Mouse (Mus musculus) kidney, embryonic 16.5 days (tissue): Measurements from ENCODE around the gene Lig3. TPM values are rescaled to one million over a fixed set of nuclear protein-coding genes. Genes with fewer than 3 reads are reported as not detected.

ENCODE experiments used
- ATAC-seq: fragments of 200-750 bp; cut with Nextera tagmentation; 2 replicates; pipeline ENCODE4 v1.8.0; 2017; ENCODE audit warnings: moderate TSS enrichment; ENCODE audit not compliant: low FRiP score, low TSS enrichment
- H3K27ac ChIP-seq: fragments of 300-500 bp; sonication (generic); 2 replicates; pipeline ENCODE4 v1.5.1; 2014; ENCODE audit warnings: low read length
- H3K27me3 ChIP-seq: fragments of 300-500 bp; sonication (generic); 2 replicates; pipeline ENCODE4 v1.6.1; 2014; ENCODE audit warnings: low read length, control low read depth, mixed read lengths; ENCODE audit not compliant: insufficient read depth
- H3K36me3 ChIP-seq: fragments of 300-500 bp; sonication (generic); 2 replicates; pipeline ENCODE4 v1.6.1; 2014; ENCODE audit warnings: low read length, control low read depth, mixed read lengths; ENCODE audit not compliant: insufficient read depth
- H3K4me1 ChIP-seq: fragments of 300-500 bp; sonication (generic); 2 replicates; pipeline ENCODE4 v1.6.1; 2014; ENCODE audit warnings: low read length, control low read depth, mixed read lengths; ENCODE audit not compliant: insufficient read depth
- H3K4me2 ChIP-seq: fragments of 300-500 bp; sonication (generic); replicated peaks from 2 replicates; pipeline ENCODE4 v1.6.1; 2014; ENCODE audit warnings: low read depth, low read length
- H3K4me3 ChIP-seq: fragments of 300-500 bp; sonication (generic); 2 replicates; pipeline ENCODE4 v1.5.1; 2014; ENCODE audit warnings: mild to moderate bottlenecking, low read length
- H3K9ac ChIP-seq: fragments of 300-500 bp; sonication (generic); replicated peaks from 2 replicates; pipeline ENCODE4 v1.6.1; 2014; ENCODE audit warnings: low read length
- H3K9me3 ChIP-seq: fragments of 300-500 bp; sonication (generic); 2 replicates; pipeline ENCODE4 v1.6.1; 2016; ENCODE audit warnings: low read length, control low read depth
- WGBS: fragments of 180-500 bp; shearing (Covaris S2); extraction: QIAGEN DNeasy Blood & Tissue Kit; methylation state at CpG from one replicate; pipeline ENCODE4 v1.1.7; 2014; 5-methylcytosine and 5-hydroxymethylcytosine counted together
- polyA plus RNA-seq: library from polyadenylated mRNA; unstranded; fragments of >200 nt; fragmentation: Nextera tagmentation; extraction: Ambion mirVana; gene quantifications from 2 replicates; pipeline ENCODE4 v1.2.1, GENCODE M21; 2015

Lig3 gene
- 33.2 and 35.4 TPM in 2 replicates for polyA plus RNA-seq

DNA sequence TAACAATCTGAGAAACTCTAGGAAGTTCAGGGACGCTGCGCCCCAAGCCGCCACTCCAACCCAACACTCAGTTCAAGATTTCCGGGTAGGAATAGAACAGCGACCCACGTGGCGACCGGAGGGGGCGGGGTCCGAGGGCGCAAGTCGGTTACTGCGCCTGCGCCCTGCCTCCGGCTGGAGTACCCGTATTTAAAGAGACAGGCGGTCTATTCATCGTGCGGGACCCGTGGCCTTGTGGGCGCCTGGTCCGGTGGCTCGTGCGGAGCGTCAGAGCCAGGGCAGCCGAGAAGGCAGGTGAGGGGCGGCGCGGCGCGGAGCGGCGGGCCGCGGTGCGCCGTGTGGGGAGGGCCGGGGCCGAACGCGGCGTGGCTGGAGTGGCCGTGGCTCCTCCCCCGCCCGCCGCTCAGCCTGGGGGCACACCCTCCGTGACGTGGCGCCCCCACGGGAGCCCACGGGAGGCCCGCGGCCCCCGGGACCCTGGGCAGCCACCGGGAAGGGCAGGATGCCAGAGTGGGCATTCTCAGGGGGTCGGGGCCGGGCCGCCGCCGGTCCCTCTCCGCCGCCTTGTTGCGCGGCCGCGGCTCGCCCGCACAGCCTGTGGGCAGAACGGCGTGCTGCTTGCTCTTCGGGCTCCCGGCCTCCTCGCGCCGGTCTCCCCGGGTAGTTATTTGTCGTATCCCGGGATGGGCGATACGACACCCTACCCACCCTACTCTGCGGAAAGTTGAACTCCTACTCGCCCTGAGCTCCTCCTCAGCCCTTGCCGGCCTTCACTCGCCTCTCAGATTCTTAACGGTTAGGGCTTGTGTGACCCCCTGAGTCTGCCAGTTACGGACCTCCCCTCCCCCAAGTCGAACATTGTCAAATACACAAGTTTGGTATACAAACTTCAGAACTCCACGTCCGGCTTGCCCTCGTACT is at the start of gene Lig3:
TSS of gene Lig3 (plus strand) at position 126 of the 921 bp plus-strand sequence.
- H3K9me3 ChIP-seq: no peaks in the 10 kb centered on the region
- peak within 1 kb of the TSS; percentile 95 for H3K27ac ChIP-seq
- WGBS: under 1% methylated on average over 50 of the region's 90 CpGs
- H3K9ac ChIP-seq: peak within 1 kb of the TSS; percentile 96
- H3K4me3 ChIP-seq: peak within 1 kb of the TSS; percentile 88
- peak within 1 kb of the TSS; percentile 66 for H3K4me2 ChIP-seq
- H3K36me3 ChIP-seq: peaks cover 20% of the 10 kb centered on the region
- peaks cover 19% of the 10 kb centered on the region for H3K4me1 ChIP-seq
- ATAC-seq: peak; percentile 95
- no peaks in the 10 kb centered on the region for H3K27me3 ChIP-seq

DNA sequence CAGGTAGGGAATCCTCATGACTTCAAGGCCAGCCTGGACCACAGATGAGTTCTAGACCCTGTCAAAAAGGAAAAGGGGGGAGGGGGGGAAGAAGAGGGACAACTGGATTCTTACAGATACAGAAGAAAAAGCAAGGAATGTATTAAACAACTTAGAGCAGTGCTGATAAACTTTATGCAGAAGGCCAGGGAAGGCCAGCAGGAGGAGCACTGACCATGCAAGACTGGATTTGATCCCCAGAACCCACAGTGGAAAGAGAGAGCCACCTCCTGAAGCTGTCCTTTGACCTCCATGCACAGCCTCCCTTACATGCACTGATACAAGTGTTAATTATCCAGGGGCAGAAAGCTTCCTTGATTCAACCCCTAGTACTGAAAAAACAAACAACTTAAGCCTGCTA is 46.7 kb upstream of the Lig3 start:
- H3K4me2 ChIP-seq: no peak overlapping the region
- no peaks in the 10 kb centered on the region for H3K4me1 ChIP-seq
- no peaks in the 10 kb centered on the region for H3K9me3 ChIP-seq
- no peak overlapping the region for H3K4me3 ChIP-seq
- no peaks in the 10 kb centered on the region for H3K27me3 ChIP-seq
- no peak overlapping the region for H3K9ac ChIP-seq
- H3K27ac ChIP-seq: no peak overlapping the region
- no peaks in the 10 kb centered on the region for H3K36me3 ChIP-seq
- no peak for ATAC-seq

DNA sequence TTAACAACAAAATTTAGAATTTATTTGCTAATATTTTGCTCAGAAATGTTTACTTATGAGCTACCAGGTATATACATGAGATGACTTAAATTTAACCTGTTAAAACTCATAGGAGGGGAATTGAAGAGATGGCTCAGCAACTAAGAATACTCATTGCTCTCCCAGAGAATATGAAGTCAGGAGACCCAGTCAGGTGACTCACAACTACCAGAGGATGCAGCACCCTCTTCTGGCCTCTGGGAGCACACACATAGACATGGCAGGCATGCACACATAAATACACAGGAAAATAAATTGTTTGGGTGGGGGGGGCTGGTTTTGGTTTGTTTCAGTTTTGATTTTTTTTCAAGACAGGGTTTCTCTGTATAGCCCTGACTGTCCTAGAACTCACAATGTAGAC is 41.9 kb upstream of the Lig3 start:
- no peak overlapping the region for H3K4me2 ChIP-seq
- no peaks in the 10 kb centered on the region for H3K36me3 ChIP-seq
- no peaks in the 10 kb centered on the region for H3K9me3 ChIP-seq
- H3K27me3 ChIP-seq: no peaks in the 10 kb centered on the region
- no peak overlapping the region for H3K9ac ChIP-seq
- ATAC-seq: no peak
- no peaks in the 10 kb centered on the region for H3K4me1 ChIP-seq
- H3K4me3 ChIP-seq: no peak overlapping the region
- H3K27ac ChIP-seq: no peak overlapping the region

DNA sequence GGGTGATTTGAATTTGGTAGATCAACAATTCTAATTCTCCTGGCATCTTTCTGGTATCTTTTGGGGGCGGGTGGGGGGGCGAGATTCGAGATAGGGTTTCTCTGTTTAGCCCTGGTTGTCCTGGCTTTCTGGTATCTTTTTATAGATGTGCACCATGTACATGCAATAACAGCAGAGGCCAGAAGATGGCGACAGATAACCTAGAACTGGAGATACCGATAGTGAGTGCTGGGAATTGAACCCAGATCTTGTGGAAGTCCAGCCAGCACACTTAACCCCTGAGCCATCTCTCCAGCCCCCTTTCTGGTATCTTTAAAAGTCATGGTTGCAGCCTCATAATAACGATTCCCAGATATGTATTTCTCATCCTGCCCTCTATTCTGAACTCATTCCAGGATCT is 34.8 kb upstream of the Lig3 start:
- 0 out of 2 replicates have a peak, but pooled peaks cover 3% of the 10 kb centered on the region for H3K9me3 ChIP-seq
- no peak overlapping the region for H3K4me2 ChIP-seq
- 32% methylated on average over 6 of the region's 6 CpGs for WGBS
- no peaks in the 10 kb centered on the region for H3K4me1 ChIP-seq
- no peak overlapping the region for H3K4me3 ChIP-seq
- H3K27me3 ChIP-seq: no peaks in the 10 kb centered on the region
- no peak overlapping the region for H3K27ac ChIP-seq
- ATAC-seq: no peak
- H3K36me3 ChIP-seq: no peaks in the 10 kb centered on the region
- no peak overlapping the region for H3K9ac ChIP-seq

DNA sequence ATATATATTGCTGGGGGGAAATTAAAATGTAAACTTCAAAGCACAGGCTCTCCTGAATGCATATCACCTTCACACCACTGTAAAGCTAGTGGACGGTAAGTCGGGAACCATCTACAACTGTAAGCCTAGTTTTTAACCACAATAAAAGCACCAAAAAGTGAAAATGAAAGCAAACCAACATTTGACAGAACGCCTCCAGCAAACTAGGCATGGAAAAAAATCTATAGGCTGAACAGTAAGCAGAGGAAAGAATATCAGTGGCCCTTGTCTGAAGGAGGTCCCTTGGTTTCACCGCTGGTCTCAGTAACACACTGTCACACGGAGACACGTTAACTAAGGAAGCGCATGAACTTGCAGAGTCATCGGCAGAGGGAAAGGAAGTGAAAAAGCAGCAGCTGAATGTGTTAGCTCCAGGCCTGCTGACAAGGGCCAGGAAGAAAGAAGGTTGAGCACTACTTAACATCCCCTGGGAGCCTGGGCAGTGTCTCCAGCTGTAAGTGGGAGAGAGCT is 34.0 kb upstream of the Lig3 start:
- H3K9me3 ChIP-seq: 0 out of 2 replicates have a peak, but pooled peaks cover 3% of the 10 kb centered on the region
- peak overlapping the region; percentile 15; the same call in 1 of the 2 replicates for H3K4me3 ChIP-seq
- H3K4me1 ChIP-seq: no peaks in the 10 kb centered on the region
- H3K9ac ChIP-seq: no peak overlapping the region
- H3K27me3 ChIP-seq: no peaks in the 10 kb centered on the region
- no peak overlapping the region for H3K27ac ChIP-seq
- H3K36me3 ChIP-seq: no peaks in the 10 kb centered on the region
- WGBS: 82% methylated on average over 8 of the region's 8 CpGs
- ATAC-seq: no peak
- no peak overlapping the region; the same call in 1 of the 2 replicates for H3K4me2 ChIP-seq

DNA sequence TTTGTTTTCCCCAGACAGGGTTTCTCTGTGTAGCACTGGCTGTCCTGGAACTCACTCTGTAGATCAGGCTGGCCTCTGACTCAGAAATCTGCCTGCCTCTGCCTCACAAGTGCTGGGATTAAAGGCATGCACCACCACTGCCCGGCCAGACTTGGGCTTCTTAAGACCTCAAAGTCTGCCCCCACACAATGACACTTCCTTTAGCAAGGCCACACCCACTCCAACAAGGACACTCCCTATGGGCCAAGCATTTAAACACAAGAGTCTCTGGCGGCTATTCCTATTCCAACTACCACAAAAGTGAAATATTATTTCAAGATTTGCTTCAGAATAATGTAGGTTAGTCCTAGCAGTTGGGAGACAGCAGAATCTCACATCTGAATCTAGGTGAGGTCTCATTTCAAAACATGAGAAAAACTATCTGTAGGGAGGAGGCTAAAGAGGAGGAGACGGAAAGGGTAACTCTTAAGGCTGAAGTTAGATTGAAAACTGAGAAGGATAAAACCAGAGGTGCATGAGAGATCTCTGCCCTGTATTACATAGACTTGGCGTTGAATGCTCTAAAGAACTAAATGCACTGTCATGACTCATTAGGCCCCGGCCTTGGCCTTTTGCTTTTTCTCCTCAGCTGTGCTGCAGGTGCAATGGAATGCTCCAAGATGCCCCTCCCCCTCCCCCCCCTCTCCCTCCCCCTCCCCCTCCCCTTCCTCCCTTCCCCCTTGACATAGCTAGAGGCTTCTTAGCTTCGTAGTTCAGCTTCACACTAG is 28.4 kb upstream of the Lig3 start:
- Histone ChIP-seq H3K36me3 (no peaks in the 10 kb centered on the region), H3K27me3 (no peaks in the 10 kb centered on the region), H3K9ac (no peak overlapping the region), H3K9me3 (no peaks in the 10 kb centered on the region), H3K4me2 (no peak overlapping the region), H3K27ac (no peak overlapping the region), H3K4me1 (no peaks in the 10 kb centered on the region), H3K4me3 (no peak overlapping the region)
- 52% methylated on average over 6 of the region's 6 CpGs for WGBS
- ATAC-seq: no peak

DNA sequence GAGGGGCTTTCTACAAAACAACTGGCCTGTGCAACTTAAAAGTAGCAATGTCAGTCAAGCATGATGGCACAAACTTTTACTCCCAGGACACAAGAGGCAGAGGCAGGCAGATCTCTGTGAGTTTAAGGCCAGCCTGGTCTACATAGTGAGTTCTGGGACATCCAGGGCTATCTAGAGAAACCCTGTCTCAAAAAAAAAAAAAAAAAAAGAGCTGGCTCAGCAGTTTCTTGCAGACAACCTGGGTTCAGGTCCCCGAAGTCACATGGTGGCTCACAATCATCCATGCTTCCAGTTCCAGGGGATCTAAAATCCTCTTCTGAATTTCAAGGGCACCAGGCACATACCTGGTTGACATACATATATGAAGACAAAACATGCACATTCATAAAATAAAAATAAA is 25.0 kb upstream of the Lig3 start:
- Histone ChIP-seq H3K4me3 (no peak overlapping the region), H3K9me3 (no peaks in the 10 kb centered on the region), H3K4me2 (no peak overlapping the region), H3K27ac (no peak overlapping the region), H3K36me3 (no peaks in the 10 kb centered on the region), H3K27me3 (no peaks in the 10 kb centered on the region), H3K4me1 (no peaks in the 10 kb centered on the region), H3K9ac (no peak overlapping the region)
- ATAC-seq: no peak
- 84% methylated on average over 1 of the region's 1 CpGs for WGBS

DNA sequence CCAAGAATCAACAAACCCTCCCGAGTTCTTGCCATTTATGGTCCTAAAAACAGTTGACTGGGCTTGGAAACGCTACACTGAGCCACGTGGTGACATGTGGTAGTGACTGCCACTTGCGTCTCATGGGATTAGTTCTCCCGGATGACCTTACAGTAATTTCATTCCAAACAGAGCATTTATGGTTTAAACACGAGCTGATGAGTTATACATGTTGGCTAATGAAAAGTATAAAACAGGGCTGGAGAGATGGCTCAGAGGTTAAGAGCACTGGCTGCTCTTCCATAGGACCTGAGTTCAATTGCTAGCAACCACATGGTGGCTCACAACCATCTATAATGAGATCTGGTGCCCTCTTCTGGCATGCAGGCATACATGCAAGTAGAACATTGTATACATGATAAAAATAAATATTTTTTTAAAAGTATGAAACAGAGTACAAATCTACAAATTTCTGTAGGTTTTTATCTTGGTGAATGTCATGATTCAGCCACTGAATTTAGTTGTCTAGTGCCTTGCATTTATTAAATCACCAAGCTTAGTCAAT is 18.6 kb upstream of the Lig3 start:
- Histone ChIP-seq H3K36me3 (no peaks in the 10 kb centered on the region), H3K9me3 (no peaks in the 10 kb centered on the region), H3K4me3 (no peak overlapping the region), H3K4me1 (peaks cover 24% of the 10 kb centered on the region), H3K4me2 (no peak overlapping the region), H3K27me3 (no peaks in the 10 kb centered on the region), H3K27ac (no peak overlapping the region), H3K9ac (no peak overlapping the region)
- no peak for ATAC-seq
- WGBS: 85% methylated on average over 6 of the region's 6 CpGs

DNA sequence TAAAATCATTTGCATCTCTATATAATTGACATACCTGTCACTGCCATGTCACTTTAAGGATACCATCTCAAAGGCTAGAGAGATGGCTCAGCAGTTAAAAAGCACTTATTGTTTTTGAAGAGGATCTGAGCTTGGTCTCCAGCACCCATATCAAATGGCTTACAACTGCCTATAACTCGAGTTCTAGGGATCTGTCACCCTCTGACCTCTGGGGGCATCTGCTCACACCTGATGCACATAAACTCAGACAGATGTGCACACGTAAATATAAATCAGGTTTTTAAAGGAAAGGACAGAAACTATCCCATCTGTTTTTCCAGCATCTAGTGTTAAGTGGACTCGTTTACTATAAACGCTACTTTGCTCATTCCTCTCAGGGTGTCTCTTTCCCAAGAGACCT is 17.6 kb upstream of the Lig3 start:
- Histone ChIP-seq H3K9me3 (no peaks in the 10 kb centered on the region), H3K27ac (peak overlapping the region; percentile 95), H3K4me3 (peak overlapping the region; percentile 98), H3K36me3 (0 out of 2 replicates have a peak, but pooled peaks cover under 1% of the 10 kb centered on the region), H3K4me1 (peaks cover 24% of the 10 kb centered on the region), H3K4me2 (peak overlapping the region; percentile 97), H3K27me3 (no peaks in the 10 kb centered on the region), H3K9ac (peak overlapping the region; percentile 95)
- no peak for ATAC-seq
- 7% methylated on average over 4 of the region's 4 CpGs for whole genome bisulfite sequencing
